Mouse (Mus musculus): Measurements from ENCODE around the gene Exd2.
"Not testable (repeated sequence)": the region's sequence is repeated elsewhere in the genome, so short reads cannot be mapped to it uniquely, and the experiment has no call there.

The Exd2 gene

GRCm38 (mm10) chr12:80462942-80463651, at the start of gene Exd2:
Gene Exd2 (plus strand): TSS chr12:80463095.
- peak; percentile 86 for DNase-seq (ENCODE audit: extremely low spot score, low spot score)

- no peak for DNase-seq (ENCODE audit: extremely low spot score, low spot score)
Observed at GRCm38 (mm10) chr12:80415100-80415499, 47.8 kb upstream of the Exd2 start.

DNA sequence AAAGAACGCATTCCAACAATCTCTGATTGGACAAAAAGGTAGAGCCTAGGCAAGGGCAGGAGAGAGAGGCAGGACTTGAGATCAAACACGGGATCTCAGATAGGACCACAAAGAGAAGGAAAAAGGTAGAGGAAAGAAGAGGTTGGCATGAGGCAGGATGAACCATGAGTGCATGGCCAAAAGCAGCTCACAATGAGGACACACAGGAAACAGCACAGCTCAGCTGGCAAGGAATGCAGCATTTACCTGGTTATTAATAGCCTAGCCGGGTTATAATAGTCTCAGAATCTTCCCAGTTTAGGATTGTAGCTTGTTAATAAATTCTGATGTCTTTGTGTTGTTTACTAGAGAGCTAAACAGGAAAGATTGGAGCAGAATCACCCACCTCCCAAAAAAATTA, 35.2 kb upstream of the Exd2 start:
- DNase-seq (ENCODE audit: extremely low spot score, low spot score): no peak

GRCm38 (mm10) chr12:80433266-80433665, 29.6 kb upstream of the Exd2 start:
- no peak for DNase-seq (ENCODE audit: extremely low spot score, low spot score)

DNA sequence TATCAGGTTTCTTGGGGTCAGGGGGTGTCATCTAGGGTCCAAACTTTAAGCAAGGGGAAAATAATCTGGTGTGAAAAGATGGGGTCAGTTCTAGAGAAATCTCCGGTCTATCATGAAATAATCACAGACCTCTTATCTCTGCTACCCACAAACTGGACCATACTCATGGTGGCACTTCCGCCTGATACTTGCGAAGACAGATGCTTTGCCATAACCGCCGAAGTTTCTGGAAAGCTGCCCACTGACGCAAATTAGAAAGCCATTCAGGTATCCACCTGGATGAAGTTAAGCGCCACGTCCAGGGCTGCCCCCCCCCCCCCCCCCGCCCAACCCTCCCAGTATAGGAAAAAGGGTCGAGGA, 28.3 kb upstream of the Exd2 start:
- no peak for DNase-seq (ENCODE audit: extremely low spot score, low spot score)

- peak; percentile 88 for DNase-seq (ENCODE audit: extremely low spot score, low spot score)
Observed at GRCm38 (mm10) chr12:80434961-80435691, 27.8 kb upstream of the Exd2 start.

DNA sequence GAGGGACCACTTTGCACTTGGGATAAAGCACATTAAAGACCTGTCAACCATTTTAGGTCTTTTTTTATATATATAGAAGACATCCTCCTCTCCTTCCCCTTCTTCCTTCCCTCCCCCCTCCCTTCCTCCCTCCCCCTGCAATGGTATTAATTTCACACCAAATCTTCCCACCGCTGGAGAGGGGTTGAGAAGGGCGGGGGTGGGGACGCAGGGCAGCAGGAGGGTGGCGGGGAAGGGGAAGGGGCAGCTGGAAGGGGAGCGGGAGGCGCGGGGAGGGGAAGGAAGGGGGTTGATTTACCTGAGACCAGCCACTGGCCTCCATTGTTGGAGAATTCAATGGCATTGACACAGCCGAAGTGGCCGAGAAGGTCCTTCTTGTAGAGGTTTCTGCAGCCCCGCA, 27.0 kb upstream of the Exd2 start:
- no peak for DNase-seq (ENCODE audit: extremely low spot score, low spot score)

- DNase-seq (ENCODE audit: extremely low spot score, low spot score): peak; percentile 81
Observed at GRCm38 (mm10) chr12:80436336-80436976, 26.4 kb upstream of the Exd2 start, which contains the start of gene Dcaf5. Gene Dcaf5 (minus strand): TSS chr12:80436601.

- DNase-seq (ENCODE audit: extremely low spot score, low spot score): no peak
Observed at GRCm38 (mm10) chr12:80437051-80437675, 25.7 kb upstream of the Exd2 start.

DNA sequence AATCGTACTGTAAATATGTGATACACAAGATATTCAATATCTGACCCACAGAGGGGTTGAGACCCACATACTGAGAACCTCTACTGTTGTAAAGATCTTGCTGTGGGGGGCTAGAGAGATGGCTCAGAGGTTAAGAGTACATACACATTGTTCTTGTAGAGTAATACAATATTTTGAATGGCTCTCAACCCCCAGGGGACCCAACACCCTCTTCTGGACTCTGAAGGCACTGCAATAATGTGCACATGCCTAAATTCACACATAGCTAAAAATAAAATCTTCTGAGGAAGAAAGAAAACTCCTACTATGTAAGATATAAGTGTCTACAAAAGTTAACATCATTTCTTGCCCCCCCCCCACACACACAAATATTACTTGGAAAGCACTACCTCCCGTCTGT, 21.9 kb upstream of the Exd2 start:
- DNase-seq (ENCODE audit: extremely low spot score, low spot score): no peak

DNA sequence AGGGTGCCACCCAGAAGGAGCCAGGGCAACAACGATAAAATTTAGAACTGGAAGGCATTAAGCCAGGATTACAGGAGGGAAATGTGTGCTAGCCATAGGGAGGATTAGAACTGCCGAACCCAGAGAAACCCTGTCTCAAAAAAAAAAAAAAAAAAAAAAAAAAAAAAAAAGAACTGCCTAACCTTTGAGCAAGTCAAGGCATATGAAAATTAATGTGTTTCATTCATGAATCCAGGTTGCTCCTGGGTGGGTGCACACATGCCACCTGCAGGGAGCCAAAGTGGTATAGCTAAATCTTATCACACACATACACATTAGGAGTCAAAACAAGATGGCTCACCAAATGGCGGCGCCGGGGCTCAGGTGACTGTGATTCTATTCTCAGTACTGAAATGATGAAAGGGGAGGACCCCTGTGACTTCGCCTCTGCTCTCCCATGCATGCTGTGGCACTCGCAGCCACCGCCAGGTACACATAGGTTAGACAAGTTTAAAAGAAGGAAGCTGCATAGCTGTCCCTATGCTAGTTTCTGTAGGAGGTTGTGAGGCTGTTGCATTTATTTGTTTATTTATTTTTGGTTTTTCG, 18.3 kb upstream of the Exd2 start:
- no peak for DNase-seq (ENCODE audit: extremely low spot score, low spot score)

GRCm38 (mm10) chr12:80453506-80453905, 9.4 kb upstream of the Exd2 start:
- DNase-seq (ENCODE audit: extremely low spot score, low spot score): no peak

DNA sequence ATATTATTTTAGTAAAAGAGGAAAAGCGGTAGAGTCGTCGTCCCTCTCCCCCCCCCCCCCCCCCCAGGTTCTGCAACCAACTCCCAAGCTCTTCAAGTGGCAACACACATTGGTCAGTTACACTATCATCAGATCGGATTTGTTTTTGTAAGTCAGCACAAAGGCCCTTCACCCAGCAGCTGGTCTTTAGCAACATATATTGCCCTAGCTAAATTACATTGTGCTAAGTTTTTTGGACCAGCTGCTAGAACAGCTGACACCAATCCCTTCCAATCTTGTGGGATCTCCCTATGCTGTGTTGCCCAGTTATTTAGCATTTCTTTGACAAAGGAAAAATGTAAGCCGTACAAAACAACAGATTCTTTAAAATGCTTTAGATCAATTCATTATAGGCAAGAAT, 4.9 kb upstream of the Exd2 start:
- DNase-seq (ENCODE audit: extremely low spot score, low spot score): no peak

GRCm38 (mm10) chr12:80462292-80462896, 501 bp upstream of the Exd2 start:
- not testable (repeated sequence) for DNase-seq (ENCODE audit: extremely low spot score, low spot score)

- DNase-seq (ENCODE audit: extremely low spot score, low spot score): no peak
Observed at GRCm38 (mm10) chr12:80463666-80464269, 873 bp downstream of the Exd2 start.

DNA sequence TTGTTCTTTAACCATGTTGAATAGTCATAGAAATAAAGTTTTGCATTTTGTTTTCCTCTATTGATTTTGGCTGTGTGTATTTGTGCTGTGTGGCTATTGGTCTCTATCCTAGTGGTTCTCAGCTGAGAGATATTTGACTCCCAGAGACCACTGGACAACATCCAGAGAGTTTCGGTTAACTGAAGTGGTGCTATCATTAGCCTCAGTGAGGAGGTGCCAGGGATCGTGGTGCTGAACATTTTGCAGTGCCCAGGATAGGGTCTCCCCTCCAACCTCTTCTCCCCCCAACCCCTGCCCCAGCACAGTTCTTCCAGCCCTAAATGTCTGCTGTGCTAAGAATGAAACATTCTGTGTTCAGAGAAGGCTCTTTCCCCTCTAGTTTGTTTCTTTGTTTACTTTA, 7.3 kb downstream of the Exd2 start:
- DNase-seq (ENCODE audit: extremely low spot score, low spot score): no peak

DNA sequence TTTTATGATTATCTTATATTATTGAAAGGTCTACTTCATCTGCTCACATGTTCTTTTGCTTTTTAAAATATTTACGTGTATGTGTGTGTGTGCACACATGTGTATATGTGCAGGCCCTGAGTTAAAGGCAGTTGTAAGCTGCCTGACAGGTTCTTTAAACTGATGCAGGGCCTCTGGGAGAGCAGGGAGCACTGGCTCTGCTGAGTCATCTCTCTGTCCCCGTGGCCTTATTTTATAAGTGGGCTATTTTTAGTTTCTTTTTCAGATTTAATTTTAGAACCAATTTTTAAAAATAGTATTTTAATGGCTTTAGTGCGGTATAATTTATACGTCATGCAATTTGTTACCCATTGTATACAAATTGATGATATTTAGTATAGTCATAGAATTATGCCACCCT, 9.0 kb downstream of the Exd2 start:
- no peak for DNase-seq (ENCODE audit: extremely low spot score, low spot score)

DNA sequence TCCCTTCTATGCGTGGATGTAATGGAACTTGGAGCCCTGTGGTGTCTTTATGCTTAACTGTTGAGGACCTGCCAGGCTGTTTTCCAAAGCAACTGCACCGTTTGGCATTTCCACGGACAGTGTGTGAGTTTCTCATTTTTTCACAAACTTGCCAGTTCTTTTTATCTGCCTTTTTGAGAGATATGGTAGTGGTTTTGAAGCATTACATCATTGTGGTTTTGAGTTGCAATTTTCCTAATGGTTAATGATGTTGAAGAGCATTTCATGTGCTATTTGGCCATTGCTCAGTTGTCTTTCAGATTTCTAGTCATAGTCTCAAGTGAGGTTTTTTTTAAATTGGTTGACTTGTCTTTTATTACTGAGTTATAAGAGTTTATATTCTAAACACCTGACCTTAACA, 10.8 kb downstream of the Exd2 start:
- DNase-seq (ENCODE audit: extremely low spot score, low spot score): no peak

DNA sequence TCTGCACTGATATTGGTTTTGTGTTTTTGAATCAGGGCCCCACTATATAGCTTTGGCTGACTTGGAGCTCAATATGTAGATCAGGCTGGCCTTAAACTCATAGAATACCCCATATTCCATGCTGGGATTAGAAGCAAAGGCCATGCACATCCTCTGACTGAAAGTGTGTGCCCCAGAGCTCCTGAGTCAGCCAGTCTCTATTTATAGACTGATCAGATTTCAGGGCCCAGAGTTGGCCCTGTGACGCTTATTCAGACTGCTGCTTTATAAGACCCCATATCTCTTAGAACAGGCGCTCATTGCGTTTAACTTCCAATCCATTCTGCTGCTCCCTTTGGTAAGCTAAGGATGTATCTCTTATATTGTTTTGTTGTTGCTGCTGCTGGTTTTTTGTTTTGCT, 17.1 kb downstream of the Exd2 start:
- DNase-seq (ENCODE audit: extremely low spot score, low spot score): no peak

- no peak for DNase-seq (ENCODE audit: extremely low spot score, low spot score)
Observed at GRCm38 (mm10) chr12:80483397-80483796, 20.5 kb downstream of the Exd2 start.

GRCm38 (mm10) chr12:80493311-80493710, 30.4 kb downstream of the Exd2 start:
- no peak for DNase-seq (ENCODE audit: extremely low spot score, low spot score)

All from neural tube, embryonic 10.5 days (tissue).